Mouse (Mus musculus): ENCODE data around the gene Hist1h4b. TPM values are rescaled to one million over a fixed set of nuclear protein-coding genes. Genes with fewer than 3 reads are reported as not detected.
"Not testable (repeated sequence)": the region's sequence is repeated elsewhere in the genome, so short reads cannot be mapped to it uniquely, and the experiment has no call there.

Hist1h4b gene
- polyA plus RNA-seq, 1 experiment, result 101 TPM

- no peak for DNase-seq
These were observed 8.3 kb downstream of the Hist1h4b start for GRCm38 (mm10) chr13:23765172-23765513.

GRCm38 (mm10) chr13:23766772-23767171 is 10.0 kb downstream of the Hist1h4b start:
- Histone ChIP-seq H3K27ac (ENCODE audit: control insufficient read depth, insufficient read depth, low read length) (no peak overlapping the region), H3K4me3 (ENCODE audit: control insufficient read depth, insufficient read depth, low read length) (no peak overlapping the region), H3K36me3 (ENCODE audit: control insufficient read depth, insufficient read depth, low read length) (no peaks in the 10 kb centered on the region), H3K4me1 (replicated peaks; ENCODE audit: control insufficient read depth, insufficient read depth, low read length) (peaks cover 9% of the 10 kb centered on the region), H3K27me3 (ENCODE audit: control insufficient read depth, insufficient read depth, low read length) (no peaks in the 10 kb centered on the region)
- DNase-seq, result no peak
- TF ChIP-seq POLR2A (IDR thresholded peaks at IDR 0.05; ENCODE audit: control insufficient read depth, extremely low read depth, insufficient read depth, low read length, poor library complexity), result no peak
- no peak for TF ChIP-seq CTCF (IDR thresholded peaks at IDR 0.05; ENCODE audit: borderline replicate concordance, control insufficient read depth, extremely low read depth, insufficient read depth, low read length, poor library complexity)

More at GRCm38 (mm10) chr13:23765172-23765513, 8.3 kb downstream of the Hist1h4b start:
- Histone ChIP-seq H3K4me3 (ENCODE audit: control insufficient read depth, insufficient read depth, low read length) (no peak overlapping the region), H3K27me3 (ENCODE audit: control insufficient read depth, insufficient read depth, low read length) (no peaks in the 10 kb centered on the region), H3K27ac (ENCODE audit: control insufficient read depth, insufficient read depth, low read length) (no peak overlapping the region), H3K36me3 (ENCODE audit: control insufficient read depth, insufficient read depth, low read length) (no peaks in the 10 kb centered on the region), H3K4me1 (replicated peaks; ENCODE audit: control insufficient read depth, insufficient read depth, low read length) (peaks cover 9% of the 10 kb centered on the region)
- WGBS, result 50% methylated on average over 1 of the region's 1 CpGs
- TF ChIP-seq POLR2A (IDR thresholded peaks at IDR 0.05; ENCODE audit: control insufficient read depth, extremely low read depth, insufficient read depth, low read length, poor library complexity), result no peak
- no peak for TF ChIP-seq CTCF (IDR thresholded peaks at IDR 0.05; ENCODE audit: borderline replicate concordance, control insufficient read depth, extremely low read depth, insufficient read depth, low read length, poor library complexity)

GRCm38 (mm10) chr13:23768834-23769397 is 12.1 kb downstream of the Hist1h4b start:
- H3K4me3 ChIP-seq (ENCODE audit: control insufficient read depth, insufficient read depth, low read length), result no peak overlapping the region
- no peak for DNase-seq
- 19% methylated on average over 5 of the region's 5 CpGs for WGBS
- TF ChIP-seq POLR2A (IDR thresholded peaks at IDR 0.05; ENCODE audit: control insufficient read depth, extremely low read depth, insufficient read depth, low read length, poor library complexity) (no peak), CTCF (IDR thresholded peaks at IDR 0.05; ENCODE audit: borderline replicate concordance, control insufficient read depth, extremely low read depth, insufficient read depth, low read length, poor library complexity) (no peak)
- no peaks in the 10 kb centered on the region for H3K27me3 ChIP-seq (ENCODE audit: control insufficient read depth, insufficient read depth, low read length)
- H3K36me3 ChIP-seq (ENCODE audit: control insufficient read depth, insufficient read depth, low read length), result no peaks in the 10 kb centered on the region
- no peak overlapping the region for H3K27ac ChIP-seq (ENCODE audit: control insufficient read depth, insufficient read depth, low read length)
- peaks cover 7% of the 10 kb centered on the region for H3K4me1 ChIP-seq (replicated peaks; ENCODE audit: control insufficient read depth, insufficient read depth, low read length)

- H3K4me1 ChIP-seq (replicated peaks; ENCODE audit: control insufficient read depth, insufficient read depth, low read length); H3K4me3 ChIP-seq (ENCODE audit: control insufficient read depth, insufficient read depth, low read length); H3K27ac ChIP-seq (ENCODE audit: control insufficient read depth, insufficient read depth, low read length); DNase-seq; H3K36me3 ChIP-seq (ENCODE audit: control insufficient read depth, insufficient read depth, low read length); H3K27me3 ChIP-seq (ENCODE audit: control insufficient read depth, insufficient read depth, low read length): not testable (repeated sequence)
- WGBS, result 94% methylated on average over 2 of the region's 2 CpGs
These were observed 12.8 kb downstream of the Hist1h4b start, which contains the start of gene Trim38 for GRCm38 (mm10) chr13:23769613-23770012. Trim38 (plus strand) TSS chr13:23769913.

- Histone ChIP-seq H3K27ac (ENCODE audit: control insufficient read depth, insufficient read depth, low read length) (no peak overlapping the region), H3K27me3 (ENCODE audit: control insufficient read depth, insufficient read depth, low read length) (no peaks in the 10 kb centered on the region), H3K4me1 (replicated peaks; ENCODE audit: control insufficient read depth, insufficient read depth, low read length) (no peaks in the 10 kb centered on the region), H3K36me3 (ENCODE audit: control insufficient read depth, insufficient read depth, low read length) (no peaks in the 10 kb centered on the region), H3K4me3 (ENCODE audit: control insufficient read depth, insufficient read depth, low read length) (no peak overlapping the region)
- DNase-seq, result no peak
- no peak for TF ChIP-seq CTCF (IDR thresholded peaks at IDR 0.05; ENCODE audit: borderline replicate concordance, control insufficient read depth, extremely low read depth, insufficient read depth, low read length, poor library complexity)
- 74% methylated on average over 21 of the region's 21 CpGs for WGBS
These were observed 15.9 kb downstream of the Hist1h4b start for GRCm38 (mm10) chr13:23772561-23773313.

- H3K27ac ChIP-seq (ENCODE audit: control insufficient read depth, insufficient read depth, low read length), result no peak overlapping the region; the same call in 1 of the 2 replicates
- WGBS, result 80% methylated on average over 7 of the region's 7 CpGs
- H3K27me3 ChIP-seq (ENCODE audit: control insufficient read depth, insufficient read depth, low read length), result no peaks in the 10 kb centered on the region
- no peak overlapping the region for H3K4me3 ChIP-seq (ENCODE audit: control insufficient read depth, insufficient read depth, low read length)
- no peaks in the 10 kb centered on the region for H3K4me1 ChIP-seq (replicated peaks; ENCODE audit: control insufficient read depth, insufficient read depth, low read length)
- H3K36me3 ChIP-seq (ENCODE audit: control insufficient read depth, insufficient read depth, low read length), result no peaks in the 10 kb centered on the region
- no peak for DNase-seq
- TF ChIP-seq CTCF (IDR thresholded peaks at IDR 0.05; ENCODE audit: borderline replicate concordance, control insufficient read depth, extremely low read depth, insufficient read depth, low read length, poor library complexity) (no peak), POLR2A (IDR thresholded peaks at IDR 0.05; ENCODE audit: control insufficient read depth, extremely low read depth, insufficient read depth, low read length, poor library complexity) (no peak)
These were observed 21.5 kb downstream of the Hist1h4b start for GRCm38 (mm10) chr13:23778339-23778738.

GRCm38 (mm10) chr13:23779025-23779424 is 22.2 kb downstream of the Hist1h4b start:
- Histone ChIP-seq H3K4me3 (ENCODE audit: control insufficient read depth, insufficient read depth, low read length) (no peak overlapping the region), H3K27me3 (ENCODE audit: control insufficient read depth, insufficient read depth, low read length) (no peaks in the 10 kb centered on the region), H3K36me3 (ENCODE audit: control insufficient read depth, insufficient read depth, low read length) (no peaks in the 10 kb centered on the region), H3K27ac (ENCODE audit: control insufficient read depth, insufficient read depth, low read length) (no peak overlapping the region), H3K4me1 (replicated peaks; ENCODE audit: control insufficient read depth, insufficient read depth, low read length) (no peaks in the 10 kb centered on the region)
- TF ChIP-seq POLR2A (IDR thresholded peaks at IDR 0.05; ENCODE audit: control insufficient read depth, extremely low read depth, insufficient read depth, low read length, poor library complexity), result no peak
- no peak for TF ChIP-seq CTCF (IDR thresholded peaks at IDR 0.05; ENCODE audit: borderline replicate concordance, control insufficient read depth, extremely low read depth, insufficient read depth, low read length, poor library complexity)
- DNase-seq, result no peak
- 90% methylated on average over 4 of the region's 4 CpGs for WGBS

Measured in thymus, adult 2 months (tissue).